Mouse (Mus musculus): Measurements from ENCODE around the gene Cntnap1.

GRCm38 (mm10) chr11:101169301-101170107, 819 bp upstream of the Cntnap1 start:
- TF ChIP-seq EP300 (IDR thresholded peaks at IDR 0.05; ENCODE audit: low read depth) (no peak), CTCF (IDR thresholded peaks at IDR 0.05; ENCODE audit: low read depth) (no peak)

Measured in liver, postnatal 0 days (tissue).